Mouse (Mus musculus): ENCODE measurements around the gene Mpi. TPM values are rescaled to one million over a fixed set of nuclear protein-coding genes. Genes with fewer than 3 reads are reported as not detected.
A peak's percentile ranks its signal among the peaks of the same experiment; 100 is the strongest.

Gene Mpi
- total and polyA plus RNA-seq, 2 experiments from 2014 or later: 97.7 to 130 TPM

- no peak overlapping the region for H3K4me2 ChIP-seq (ENCODE audit: low read depth, low read length)
- H3K27me3 ChIP-seq (ENCODE audit: control insufficient read depth, insufficient read depth, low read length): no peaks in the 10 kb centered on the region
- H3K9me3 ChIP-seq (replicated peaks; ENCODE audit: control insufficient read depth, low read length): no peaks in the 10 kb centered on the region
- DNase-seq (ENCODE audit: low spot score) (peak; percentile 68), ATAC-seq (ENCODE audit: insufficient read depth, low read depth) (no peak)
- no peak overlapping the region for H3K4me3 ChIP-seq (ENCODE audit: low read depth, low read length)
- WGBS: 8% methylated on average over 3 of the region's 3 CpGs
- 0 out of 2 replicates have a peak, but pooled peaks cover 4% of the 10 kb centered on the region for H3K4me1 ChIP-seq (ENCODE audit: control insufficient read depth, insufficient read depth)
- no peaks in the 10 kb centered on the region for H3K36me3 ChIP-seq (replicated peaks; ENCODE audit: control insufficient read depth, insufficient read depth, low read length)
- H3K27ac ChIP-seq (ENCODE audit: low read depth): no peak overlapping the region
- H3K9ac ChIP-seq (replicated peaks; ENCODE audit: low read depth, low read length): no peak overlapping the region
- no peak for TF ChIP-seq EP300 (IDR thresholded peaks at IDR 0.05; ENCODE audit: low read depth)
- TF ChIP-seq CTCF (IDR thresholded peaks at IDR 0.05; ENCODE audit: low read depth): peak; percentile 83
Observed at GRCm38 (mm10) chr9:57517113-57517512, 35.5 kb downstream of the Mpi start.

- H3K4me3 ChIP-seq (ENCODE audit: low read depth, low read length): no peak overlapping the region
- no peaks in the 10 kb centered on the region for H3K27me3 ChIP-seq (ENCODE audit: control insufficient read depth, insufficient read depth, low read length)
- no peak for DNase-seq (ENCODE audit: low spot score)
- H3K9me3 ChIP-seq (replicated peaks; ENCODE audit: control insufficient read depth, low read length): no peaks in the 10 kb centered on the region
- no peak overlapping the region for H3K27ac ChIP-seq (ENCODE audit: low read depth)
- H3K9ac ChIP-seq (replicated peaks; ENCODE audit: low read depth, low read length): no peak overlapping the region
- no peak for ATAC-seq (ENCODE audit: insufficient read depth, low read depth)
- H3K4me1 ChIP-seq (ENCODE audit: control insufficient read depth, insufficient read depth): peaks cover under 1% of the 10 kb centered on the region; the same call in 1 of the 2 replicates
- TF ChIP-seq CTCF (IDR thresholded peaks at IDR 0.05; ENCODE audit: low read depth): no peak
- TF ChIP-seq EP300 (IDR thresholded peaks at IDR 0.05; ENCODE audit: low read depth): no peak
- H3K4me2 ChIP-seq (ENCODE audit: low read depth, low read length): no peak overlapping the region
- no peaks in the 10 kb centered on the region for H3K36me3 ChIP-seq (replicated peaks; ENCODE audit: control insufficient read depth, insufficient read depth, low read length)
- WGBS: 88% methylated on average over 2 of the region's 2 CpGs
Observed at GRCm38 (mm10) chr9:57510577-57510976, 42.0 kb downstream of the Mpi start.

GRCm38 (mm10) chr9:57505700-57506099 is 46.9 kb downstream of the Mpi start:
- Histone ChIP-seq H3K27me3 (ENCODE audit: control insufficient read depth, insufficient read depth, low read length) (peaks cover 39% of the 10 kb centered on the region), H3K4me2 (ENCODE audit: low read depth, low read length) (peak overlapping the region; percentile 27), H3K27ac (ENCODE audit: low read depth) (peak overlapping the region; percentile 86), H3K4me1 (ENCODE audit: control insufficient read depth, insufficient read depth) (peaks cover 28% of the 10 kb centered on the region), H3K9ac (replicated peaks; ENCODE audit: low read depth, low read length) (no peak overlapping the region; the same call in 1 of the 2 replicates), H3K9me3 (replicated peaks; ENCODE audit: control insufficient read depth, low read length) (no peaks in the 10 kb centered on the region), H3K4me3 (ENCODE audit: low read depth, low read length) (0 out of 2 replicates have a peak overlapping the region, but pooled peaks have one; percentile 2), H3K36me3 (replicated peaks; ENCODE audit: control insufficient read depth, insufficient read depth, low read length) (no peaks in the 10 kb centered on the region)
- TF ChIP-seq EP300 (IDR thresholded peaks at IDR 0.05; ENCODE audit: low read depth) (peak; percentile 82; the same call in 1 of the 2 replicates), CTCF (IDR thresholded peaks at IDR 0.05; ENCODE audit: low read depth) (peak; percentile 22)
- 2% methylated on average over 8 of the region's 8 CpGs for WGBS
- peak; percentile 91 for DNase-seq (ENCODE audit: low spot score)
- ATAC-seq (ENCODE audit: insufficient read depth, low read depth): peak; percentile 89

GRCm38 (mm10) chr9:57504891-57505290 is 47.7 kb downstream of the Mpi start:
- DNase-seq (ENCODE audit: low spot score) (no peak), ATAC-seq (ENCODE audit: insufficient read depth, low read depth) (no peak)
- Histone ChIP-seq H3K27me3 (ENCODE audit: control insufficient read depth, insufficient read depth, low read length) (peaks cover 39% of the 10 kb centered on the region), H3K9ac (replicated peaks; ENCODE audit: low read depth, low read length) (no peak overlapping the region), H3K27ac (ENCODE audit: low read depth) (peak overlapping the region; percentile 86; the same call in 1 of the 2 replicates), H3K36me3 (replicated peaks; ENCODE audit: control insufficient read depth, insufficient read depth, low read length) (no peaks in the 10 kb centered on the region), H3K9me3 (replicated peaks; ENCODE audit: control insufficient read depth, low read length) (no peaks in the 10 kb centered on the region), H3K4me2 (ENCODE audit: low read depth, low read length) (peak overlapping the region; percentile 69; the same call in 1 of the 2 replicates), H3K4me3 (ENCODE audit: low read depth, low read length) (peak overlapping the region; percentile 41; the same call in 1 of the 2 replicates), H3K4me1 (ENCODE audit: control insufficient read depth, insufficient read depth) (peaks cover 28% of the 10 kb centered on the region)
- WGBS: 53% methylated on average over 10 of the region's 10 CpGs
- TF ChIP-seq CTCF (IDR thresholded peaks at IDR 0.05; ENCODE audit: low read depth) (no peak), EP300 (IDR thresholded peaks at IDR 0.05; ENCODE audit: low read depth) (no peak)

- ATAC-seq (ENCODE audit: insufficient read depth, low read depth) (peak; percentile 56), DNase-seq (ENCODE audit: low spot score) (peak; percentile 56)
- Histone ChIP-seq H3K4me3 (ENCODE audit: low read depth, low read length) (peak overlapping the region; percentile 41), H3K9ac (replicated peaks; ENCODE audit: low read depth, low read length) (0 out of 2 replicates have a peak overlapping the region, but pooled peaks have one; percentile 36), H3K4me1 (ENCODE audit: control insufficient read depth, insufficient read depth) (peaks cover 28% of the 10 kb centered on the region), H3K9me3 (replicated peaks; ENCODE audit: control insufficient read depth, low read length) (no peaks in the 10 kb centered on the region), H3K36me3 (replicated peaks; ENCODE audit: control insufficient read depth, insufficient read depth, low read length) (no peaks in the 10 kb centered on the region), H3K27ac (ENCODE audit: low read depth) (peak overlapping the region; percentile 86; the same call in 1 of the 2 replicates), H3K4me2 (ENCODE audit: low read depth, low read length) (peak overlapping the region; percentile 69), H3K27me3 (ENCODE audit: control insufficient read depth, insufficient read depth, low read length) (peaks cover 39% of the 10 kb centered on the region)
- 3% methylated on average over 34 of the region's 34 CpGs for WGBS
- TF ChIP-seq EP300 (IDR thresholded peaks at IDR 0.05; ENCODE audit: low read depth): no peak
- TF ChIP-seq CTCF (IDR thresholded peaks at IDR 0.05; ENCODE audit: low read depth): peak; percentile 38
Observed at GRCm38 (mm10) chr9:57504381-57504700, 48.2 kb downstream of the Mpi start.
